Mouse (Mus musculus) stomach, postnatal 0 days (tissue): ENCODE measurements at regions not wholly inside any gene's neighbourhood (a gene's known extent, or its start where the extent isn't known, plus 50 kb on each side); places are given as distances from the start of the nearest gene placed in this dataset.

Experiments used
- CTCF ChIP-seq: IDR thresholded peaks from 2 replicates; pipeline ENCODE4 v1.5.1; 2016; ENCODE audit warnings: antibody characterized with exemption, low read depth, mild to moderate bottlenecking, moderate library complexity
- EP300 ChIP-seq: optimal IDR thresholded peaks from 2 replicates; pipeline ENCODE3; 2016; ENCODE audit warnings: antibody characterized with exemption

- TF ChIP-seq CTCF (no peak), EP300 (no peak)
These were observed 276.0 kb upstream of the Cdyl start for GRCm38 (mm10) chr13:35383624-35384018.
